In the genomic region with DNA sequence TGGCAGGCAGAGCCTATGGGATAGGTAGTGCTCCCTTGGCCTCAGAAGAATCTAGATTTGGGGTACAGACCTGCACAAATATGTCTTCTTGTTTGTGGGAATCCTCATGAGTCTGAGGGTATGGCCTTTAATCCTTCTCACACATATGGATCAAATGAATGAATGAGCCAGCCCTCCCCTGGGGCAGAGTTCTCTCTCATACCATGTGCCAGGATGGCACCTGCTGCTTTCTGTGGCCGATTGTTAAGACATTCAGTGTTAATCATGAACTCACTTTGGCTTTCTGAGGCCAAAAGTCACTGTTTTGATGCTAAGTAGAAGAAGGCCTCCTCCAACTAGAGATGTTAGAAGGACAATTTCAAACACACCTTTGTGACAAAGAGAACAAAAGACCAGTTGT, we compare ENCODE assay signal across 18 mouse cellular contexts.
"Had no signal": no experiment of that assay in that cellular context is flagged by ENCODE, and none has a peak within 500 bp of the region (broad histone marks: within the 10 kb centered on the region; RNA-seq: fewer than 3 reads in every experiment).

No protein-coding gene starts in this region.

- H3K9ac ChIP-seq: intestine, embryonic 15.5 days; limb, embryonic 13.5 days; liver, embryonic 12.5 days; liver, embryonic 15.5 days; lung, embryonic 15.5 days had no signal

- H3K27ac ChIP-seq: intestine, embryonic 15.5 days; kidney, postnatal 0 days; left cerebral cortex, adult 2 months; limb, embryonic 13.5 days; liver, embryonic 12.5 days; liver, embryonic 15.5 days; lung, embryonic 15.5 days had no signal

- ATAC-seq: intestine, embryonic 15.5 days; liver, embryonic 12.5 days had no signal

- H3K4me2 ChIP-seq: intestine, embryonic 15.5 days; limb, embryonic 13.5 days; liver, embryonic 12.5 days; liver, embryonic 15.5 days; lung, embryonic 15.5 days; midbrain, embryonic 11.5 days had no signal

- H3K27me3 ChIP-seq: intestine, embryonic 15.5 days; limb, embryonic 13.5 days; liver, embryonic 12.5 days; liver, embryonic 15.5 days; lung, embryonic 15.5 days had no signal

- H3K36me3 ChIP-seq: intestine, embryonic 15.5 days; limb, embryonic 13.5 days; liver, embryonic 12.5 days; liver, embryonic 15.5 days; lung, embryonic 15.5 days had no signal

- H3K4me1 ChIP-seq: intestine, embryonic 15.5 days; limb, embryonic 13.5 days; liver, embryonic 12.5 days; liver, embryonic 15.5 days; lung, embryonic 15.5 days had no signal

- H3K4me3 ChIP-seq: intestine, embryonic 15.5 days; left cerebral cortex, adult 2 months; limb, embryonic 13.5 days; liver, embryonic 12.5 days; liver, embryonic 15.5 days; lung, embryonic 15.5 days had no signal

- DNase-seq: layer of hippocampus, postnatal 36 days; left cerebral cortex, postnatal 4 days; liver; lung, adult 18-20 months; lung, postnatal 10 days; lung, postnatal 4 days; midbrain, embryonic 14.5 days; thymus, adult 2 months; thymus, postnatal 14 days; thymus, postnatal 4 days had no signal

- H3K9me3 ChIP-seq: intestine, embryonic 15.5 days; limb, embryonic 13.5 days; liver, embryonic 12.5 days; liver, embryonic 15.5 days; lung, embryonic 15.5 days had no signal
